Mouse (Mus musculus): Measurements from ENCODE around the gene Kdm4d. TPM values are rescaled to one million over a fixed set of nuclear protein-coding genes. Genes with fewer than 3 reads are reported as not detected.

Gene Kdm4d
- total RNA-seq (2017) = 0.61 TPM in 1 of 2 replicates, not detected in the other

DNA sequence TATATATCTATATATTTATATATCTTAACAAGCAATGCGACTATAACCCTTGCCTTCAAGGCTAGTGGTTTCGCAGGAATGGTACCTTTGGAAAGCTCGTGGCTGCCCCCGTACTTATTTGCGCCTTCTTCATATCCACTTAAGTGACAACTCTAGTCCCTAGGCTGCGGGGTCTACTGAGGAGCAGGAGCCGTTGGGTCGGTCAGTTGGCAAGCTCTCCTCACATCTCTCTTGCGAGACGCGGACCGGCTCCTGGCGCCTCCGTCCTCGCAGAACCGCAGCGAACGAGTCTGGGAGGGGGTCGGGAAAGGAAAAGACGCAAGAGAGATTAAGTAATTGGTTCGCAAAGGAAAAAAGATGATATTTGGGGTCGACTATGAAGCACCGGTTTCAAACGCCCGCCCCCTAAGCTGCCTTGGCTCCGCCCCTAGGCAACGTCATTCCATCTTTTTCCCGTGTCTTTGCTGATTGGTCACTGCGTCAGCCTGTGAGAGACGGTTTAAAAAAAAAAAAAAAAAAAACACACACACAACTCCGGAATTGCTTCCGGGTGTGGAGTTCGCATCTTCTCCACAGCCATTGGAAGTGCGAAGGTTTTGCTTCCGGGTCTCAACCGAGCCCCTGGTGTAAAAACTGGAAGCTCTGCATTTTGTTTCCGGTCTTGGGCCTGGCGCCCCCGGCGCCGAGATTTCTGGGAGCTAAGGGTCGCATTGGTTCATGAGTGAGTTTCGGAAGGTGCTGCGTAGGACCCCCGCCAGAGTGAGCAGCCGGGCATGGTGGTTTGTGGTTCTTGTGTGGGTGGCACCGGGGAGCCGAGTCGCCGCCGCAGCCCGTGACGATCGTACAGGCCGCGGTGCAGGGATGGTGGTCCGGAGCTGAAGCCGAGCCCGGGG is at the start of gene Kdm4d, which contains the start of gene Cwc15:
Kdm4d (minus strand) TSS at position 460 of the 893 bp plus-strand sequence.
Cwc15 (plus strand) TSS at position 595 of the 893 bp plus-strand sequence.
- peak; percentile 90 for ATAC-seq (ENCODE audit: extremely low read depth, insufficient number of reproducible peaks, low FRiP score, poor library complexity, severe bottlenecking)

DNA sequence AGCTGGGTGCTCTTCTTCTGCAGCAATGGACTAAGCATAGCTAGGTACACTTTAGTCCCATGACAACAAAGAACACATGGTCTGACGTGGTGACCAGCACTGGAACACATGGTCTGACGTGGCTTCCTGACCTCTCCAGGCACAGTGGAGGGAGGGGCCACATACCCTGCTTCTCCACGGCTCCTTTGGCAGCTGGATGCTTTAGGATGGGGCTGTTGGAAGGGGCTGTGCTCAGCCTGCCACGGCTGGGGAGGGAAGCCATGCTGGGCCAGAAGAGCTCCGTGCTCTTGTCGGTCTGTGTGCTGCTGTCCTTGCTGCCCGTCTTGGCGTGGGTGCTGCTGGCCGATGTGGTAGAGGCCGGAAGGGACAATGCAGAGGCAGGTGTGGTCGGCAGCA is 48.1 kb upstream of the Kdm4d start:
- no peak for ATAC-seq (ENCODE audit: extremely low read depth, insufficient number of reproducible peaks, low FRiP score, poor library complexity, severe bottlenecking)

DNA sequence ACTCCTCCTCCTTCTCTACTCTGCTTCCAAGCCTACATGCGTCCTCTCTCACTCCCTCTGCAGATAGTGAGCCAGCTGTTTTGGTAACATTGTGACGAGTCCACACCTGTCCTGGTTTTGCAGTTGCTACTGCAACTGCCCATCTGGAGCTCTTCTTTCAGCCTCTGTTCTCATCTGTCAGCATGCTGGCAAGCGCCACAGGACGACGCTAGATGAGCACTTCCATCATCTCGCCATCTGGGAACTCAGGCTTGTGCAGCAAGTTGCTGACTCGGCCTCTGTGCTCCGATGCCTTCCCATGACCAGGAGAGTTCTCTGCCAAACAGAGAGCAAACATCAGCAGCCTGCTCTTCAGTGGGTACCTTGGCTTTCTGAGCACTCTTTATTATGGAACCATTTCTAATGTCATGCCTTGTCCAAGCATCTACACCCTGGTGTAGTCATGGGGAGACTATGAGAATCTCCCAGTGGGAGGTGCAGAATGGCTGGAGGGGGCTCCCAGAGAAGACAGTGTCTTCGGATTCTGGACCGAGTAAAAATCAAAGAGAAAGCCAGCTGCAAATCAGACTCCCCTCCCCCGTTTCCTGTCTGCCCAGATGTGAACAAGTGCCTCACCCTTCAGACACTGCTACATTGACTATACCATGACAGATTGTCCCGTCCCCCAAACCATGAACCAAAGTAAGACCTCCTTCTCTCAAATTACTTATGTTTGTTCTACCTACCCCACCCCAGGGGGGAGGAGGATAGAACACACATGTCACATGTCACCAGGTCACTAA is 47.5 kb upstream of the Kdm4d start:
- no peak for ATAC-seq (ENCODE audit: extremely low read depth, insufficient number of reproducible peaks, low FRiP score, poor library complexity, severe bottlenecking)

DNA sequence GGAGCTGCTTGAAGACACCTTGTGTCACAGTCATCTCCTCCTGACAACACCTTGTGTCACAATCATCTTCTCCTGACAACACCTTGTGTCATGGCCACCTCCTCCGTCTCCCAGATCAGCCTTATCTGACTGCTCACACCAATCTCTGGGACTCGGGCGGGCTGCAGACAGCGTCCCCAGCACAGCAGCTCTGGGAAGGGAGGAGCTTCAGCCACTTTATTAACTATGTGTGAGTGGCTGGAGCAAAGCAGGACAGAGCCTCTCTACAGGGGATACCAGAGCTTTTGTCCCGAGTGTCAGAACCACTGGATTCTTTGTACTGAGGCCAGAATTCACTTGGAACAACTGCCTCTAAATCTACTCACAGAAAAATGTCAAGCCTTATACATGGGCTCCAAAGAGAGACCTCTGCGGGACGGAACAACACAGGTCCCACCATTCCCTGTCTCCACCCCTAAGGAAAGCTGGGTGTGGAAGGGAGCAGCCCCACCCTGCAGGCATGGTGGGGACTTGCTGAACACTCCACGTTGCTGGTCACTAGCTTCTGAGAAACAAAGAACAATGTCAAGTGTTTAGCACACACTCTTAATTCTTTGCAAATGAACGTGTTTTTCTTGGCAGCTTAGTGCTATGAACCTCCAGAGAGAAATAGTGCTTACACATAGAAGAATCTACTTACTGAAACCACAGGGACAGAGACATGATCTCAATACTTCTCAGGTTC is 43.9 kb upstream of the Kdm4d start:
- ATAC-seq (ENCODE audit: extremely low read depth, insufficient number of reproducible peaks, low FRiP score, poor library complexity, severe bottlenecking) = no peak

DNA sequence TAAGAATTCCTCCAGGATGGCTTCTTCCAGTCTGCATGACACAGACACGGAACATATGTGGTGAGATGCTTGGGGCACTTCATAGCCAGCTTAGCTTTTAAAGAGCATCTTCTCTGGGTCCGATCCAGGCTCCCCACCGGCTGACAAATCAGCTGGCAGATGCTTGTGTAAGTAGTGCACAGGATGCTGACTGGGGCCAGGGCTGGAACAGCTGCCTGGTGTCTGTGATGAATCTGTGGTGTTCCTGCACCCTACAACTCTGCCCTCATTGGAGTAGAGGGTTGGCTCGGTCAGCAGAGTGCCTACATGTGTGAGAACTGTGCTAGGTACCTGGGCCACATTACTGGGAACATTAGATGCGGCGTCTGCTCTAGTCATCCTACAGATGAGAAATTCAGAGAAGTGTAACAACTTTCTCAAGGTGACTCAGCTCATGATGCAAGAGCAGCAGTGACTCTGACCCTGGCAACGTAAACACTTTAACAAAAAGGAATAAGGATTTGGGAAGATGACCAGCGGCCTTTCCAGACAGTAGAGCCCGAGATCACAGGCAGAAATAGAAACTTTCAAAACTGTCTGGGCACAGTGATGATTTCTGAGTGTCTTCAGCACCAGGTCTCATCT is 34.7 kb upstream of the Kdm4d start:
- ATAC-seq (ENCODE audit: extremely low read depth, insufficient number of reproducible peaks, low FRiP score, poor library complexity, severe bottlenecking) = no peak

DNA sequence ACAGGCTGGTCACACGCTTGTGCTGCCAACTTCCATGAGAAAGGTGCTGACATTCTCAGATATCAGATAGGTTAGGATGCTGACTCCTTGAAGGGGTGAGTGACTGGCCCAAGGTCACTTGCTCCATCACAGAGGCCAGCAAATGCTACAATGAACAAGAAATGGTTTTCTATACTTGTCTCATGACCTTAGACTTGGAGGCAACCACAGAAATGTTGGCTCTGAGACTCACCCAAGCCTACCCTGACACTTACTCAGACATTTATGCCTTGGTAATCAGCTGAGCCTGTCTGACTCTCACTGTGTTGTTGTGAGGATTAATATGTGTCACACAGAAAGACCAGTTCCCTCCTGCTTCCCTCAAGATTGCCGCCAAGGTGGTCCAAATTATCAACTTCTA is 33.4 kb upstream of the Kdm4d start:
- ATAC-seq (ENCODE audit: extremely low read depth, insufficient number of reproducible peaks, low FRiP score, poor library complexity, severe bottlenecking) = no peak

DNA sequence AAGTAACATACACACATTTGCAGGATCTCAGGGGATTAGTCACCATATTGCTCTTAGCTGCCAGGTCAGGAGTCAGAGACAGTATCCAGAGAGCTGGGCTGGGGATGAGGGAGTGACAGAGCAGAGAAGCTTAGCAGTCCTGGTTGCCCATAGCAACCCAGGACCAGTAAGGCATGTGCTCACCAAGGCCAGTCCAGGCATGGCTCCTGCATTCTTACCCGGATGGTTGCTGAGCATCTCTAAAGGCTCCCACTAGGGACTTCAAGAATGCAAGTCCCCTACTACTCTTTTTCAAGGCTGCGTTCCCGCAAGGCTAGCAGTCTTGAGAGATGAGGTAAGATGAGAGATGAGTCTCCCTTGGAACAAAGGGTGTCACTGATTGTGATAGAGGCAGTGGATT is 32.0 kb upstream of the Kdm4d start:
- no peak for ATAC-seq (ENCODE audit: extremely low read depth, insufficient number of reproducible peaks, low FRiP score, poor library complexity, severe bottlenecking)

DNA sequence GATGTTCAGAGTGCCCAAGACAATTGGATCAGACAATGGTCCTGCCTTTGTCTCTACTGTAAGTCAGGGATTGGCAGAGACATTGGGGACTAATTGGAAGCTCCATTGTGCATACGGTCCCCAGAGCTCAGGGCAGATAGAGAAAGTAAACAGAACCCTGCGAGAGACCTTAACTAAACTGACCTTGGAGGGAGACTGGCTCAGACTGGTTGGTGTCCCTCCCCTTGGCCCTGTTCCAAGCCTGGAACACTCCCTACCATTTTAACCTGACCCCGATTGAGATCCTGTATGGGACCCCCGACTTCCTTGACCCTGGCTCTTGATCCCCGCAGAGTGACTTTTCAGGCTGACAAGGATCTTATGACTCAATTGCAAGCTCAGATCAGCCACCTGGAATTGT is 29.7 kb upstream of the Kdm4d start:
- ATAC-seq (ENCODE audit: extremely low read depth, insufficient number of reproducible peaks, low FRiP score, poor library complexity, severe bottlenecking) = no peak

DNA sequence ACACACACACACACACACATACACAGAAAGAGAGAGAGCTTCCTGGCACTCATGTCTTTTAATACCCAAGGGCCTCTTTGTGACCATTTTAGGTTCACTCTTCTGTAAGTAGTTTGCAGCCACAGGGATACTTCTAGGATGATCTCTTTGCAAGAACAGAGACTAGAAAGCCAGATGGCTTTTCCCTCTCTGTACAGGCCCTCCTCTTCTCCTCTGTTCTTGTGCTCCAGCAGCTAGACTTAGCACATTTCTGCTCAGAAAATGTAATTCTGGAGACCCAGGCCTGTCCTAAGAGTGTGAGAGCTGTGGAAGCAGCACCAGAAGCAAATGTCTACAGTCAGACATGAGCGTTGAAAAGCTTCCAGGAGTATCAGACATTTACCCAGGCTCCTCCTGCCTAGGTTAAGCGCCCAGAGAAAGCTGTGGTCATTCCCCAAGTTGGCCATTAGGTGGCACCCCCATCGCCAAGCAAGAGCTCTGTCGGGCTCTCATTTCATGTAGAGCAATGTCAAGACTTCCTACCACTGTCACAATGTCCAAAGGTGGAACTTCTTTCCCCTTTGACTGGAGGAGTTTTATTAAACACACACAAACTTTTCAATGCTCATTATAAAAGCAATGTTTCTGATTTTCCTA is 23.2 kb upstream of the Kdm4d start:
- peak; percentile 51; the same call in 1 of the 2 replicates for ATAC-seq (ENCODE audit: extremely low read depth, insufficient number of reproducible peaks, low FRiP score, poor library complexity, severe bottlenecking)

DNA sequence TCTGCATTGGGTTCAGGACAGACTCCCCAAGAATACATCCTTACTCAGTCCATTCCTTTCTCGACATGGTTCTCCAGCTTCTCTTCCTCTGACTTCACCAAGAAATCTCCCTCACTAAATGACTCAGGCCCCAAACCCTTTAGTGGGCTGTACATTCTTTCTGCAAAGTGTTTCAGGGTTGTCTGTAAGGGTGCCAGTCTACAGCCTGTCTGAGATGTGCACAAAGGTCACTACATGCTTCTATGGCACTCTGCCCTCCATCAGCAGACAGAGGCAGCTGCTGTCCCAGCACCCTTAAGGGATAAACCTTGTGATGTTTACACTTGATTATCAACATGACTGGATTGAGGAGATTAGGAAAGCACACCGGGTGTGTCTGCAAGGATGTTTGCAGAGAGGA is 21.4 kb upstream of the Kdm4d start:
- ATAC-seq (ENCODE audit: extremely low read depth, insufficient number of reproducible peaks, low FRiP score, poor library complexity, severe bottlenecking) = no peak

DNA sequence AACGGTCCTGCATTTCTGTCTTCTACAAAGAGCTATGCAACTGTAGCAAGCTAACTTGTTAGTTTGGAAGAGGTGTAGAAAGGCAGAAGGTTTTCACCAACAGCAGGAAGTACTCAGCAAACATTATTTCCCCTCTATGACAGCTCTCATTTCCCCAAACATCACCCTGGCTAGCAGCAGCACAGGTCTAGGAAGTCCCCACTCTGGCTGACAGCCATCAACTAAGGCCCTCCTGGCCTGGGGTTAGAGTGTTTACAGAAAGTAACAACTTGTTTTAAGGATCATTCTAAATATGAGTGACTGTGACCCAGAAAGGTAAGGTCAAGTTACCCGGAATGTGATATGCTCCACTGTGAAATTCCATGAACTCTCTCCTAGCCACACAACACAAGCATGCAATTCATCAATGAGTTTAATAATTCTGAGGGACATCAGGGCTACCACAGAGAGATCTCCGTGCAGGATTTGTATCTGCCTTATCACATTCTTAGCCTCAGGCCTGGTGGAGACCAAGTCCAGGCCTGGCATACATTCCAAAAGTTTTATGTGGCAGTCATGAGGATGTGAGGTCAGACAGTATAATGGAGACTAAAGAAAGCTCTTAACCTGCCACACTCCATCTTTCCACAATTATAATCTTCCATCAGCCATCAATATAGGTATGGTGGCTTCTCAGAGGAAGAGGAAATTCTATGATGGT is 20.8 kb upstream of the Kdm4d start:
- ATAC-seq (ENCODE audit: extremely low read depth, insufficient number of reproducible peaks, low FRiP score, poor library complexity, severe bottlenecking) = no peak

DNA sequence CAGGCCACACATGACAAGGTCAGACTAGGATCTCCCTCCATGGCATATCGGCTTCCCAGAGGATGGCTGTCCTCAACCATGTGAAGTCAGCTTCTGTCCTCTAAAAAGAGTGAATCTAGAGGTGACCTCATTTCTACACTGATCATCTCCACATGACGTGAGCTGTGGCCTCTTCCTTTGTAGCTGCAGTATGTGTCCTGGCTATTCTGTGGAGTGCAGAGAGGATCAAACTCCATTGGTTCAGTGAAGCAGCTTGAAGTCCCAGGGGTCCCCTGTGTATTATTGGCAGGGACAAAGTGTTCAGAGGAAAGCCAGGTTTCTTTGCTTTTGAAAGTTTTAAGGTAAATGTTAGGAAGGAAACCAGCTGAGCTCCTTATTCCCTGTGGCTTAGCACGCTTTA is 17.8 kb upstream of the Kdm4d start:
- no peak for ATAC-seq (ENCODE audit: extremely low read depth, insufficient number of reproducible peaks, low FRiP score, poor library complexity, severe bottlenecking)

DNA sequence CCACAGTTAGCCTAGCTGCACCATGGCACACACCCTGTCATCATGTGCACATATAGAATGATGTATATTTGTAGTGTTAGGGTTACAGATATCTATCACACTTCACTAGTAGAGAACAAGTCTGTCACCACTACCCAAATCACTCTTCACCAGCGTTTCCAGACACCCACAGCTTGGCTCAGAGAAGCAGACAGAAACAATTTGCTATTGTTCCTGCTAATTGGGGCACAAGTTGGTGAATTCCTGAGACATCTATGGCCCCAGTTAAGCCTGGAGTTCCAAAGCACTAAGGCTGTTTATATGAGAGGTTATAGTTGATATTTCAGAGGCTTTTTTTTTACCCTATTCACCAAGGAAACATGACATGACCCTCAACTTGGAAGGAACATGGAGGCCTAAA is 17.0 kb upstream of the Kdm4d start:
- ATAC-seq (ENCODE audit: extremely low read depth, insufficient number of reproducible peaks, low FRiP score, poor library complexity, severe bottlenecking) = no peak

DNA sequence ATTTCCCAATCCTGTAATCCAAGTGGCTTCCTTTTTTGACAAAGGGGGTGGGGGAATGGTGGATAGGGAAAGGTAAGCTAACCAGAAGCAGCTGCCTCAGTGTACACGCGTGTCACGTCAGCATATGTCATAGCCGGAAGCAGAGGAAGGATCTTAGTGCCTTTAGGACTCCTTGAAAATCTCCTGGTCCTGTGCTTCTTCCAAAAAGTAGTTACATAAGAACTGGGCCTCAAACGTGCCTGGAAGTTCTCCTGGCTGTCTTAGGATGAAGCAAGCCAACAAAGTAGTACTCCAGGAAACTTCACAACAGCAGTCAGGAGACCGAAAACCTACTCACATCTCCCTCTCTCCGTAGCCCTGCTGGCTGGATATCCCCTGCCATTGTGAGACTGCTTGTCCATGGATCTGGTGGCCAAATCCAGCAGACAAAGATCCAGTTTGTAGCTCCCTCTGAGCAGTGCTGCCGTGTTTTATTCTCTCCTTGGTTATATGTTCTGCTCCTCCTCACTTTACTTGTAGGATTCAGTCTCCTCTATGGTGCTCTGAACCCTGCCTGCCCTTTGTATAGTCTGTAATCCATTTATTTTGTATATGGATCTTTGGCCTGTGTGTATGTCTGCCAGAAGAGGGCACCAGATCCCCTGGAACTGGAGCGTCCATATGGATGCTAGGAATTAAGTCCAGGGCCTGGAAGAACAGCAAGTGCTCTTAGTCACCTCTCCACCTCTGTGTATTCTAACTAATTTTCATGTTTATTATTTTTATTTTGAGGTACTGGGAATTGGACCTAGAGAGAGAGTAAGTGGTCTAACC is 12.6 kb upstream of the Kdm4d start:
- no peak for ATAC-seq (ENCODE audit: extremely low read depth, insufficient number of reproducible peaks, low FRiP score, poor library complexity, severe bottlenecking)

DNA sequence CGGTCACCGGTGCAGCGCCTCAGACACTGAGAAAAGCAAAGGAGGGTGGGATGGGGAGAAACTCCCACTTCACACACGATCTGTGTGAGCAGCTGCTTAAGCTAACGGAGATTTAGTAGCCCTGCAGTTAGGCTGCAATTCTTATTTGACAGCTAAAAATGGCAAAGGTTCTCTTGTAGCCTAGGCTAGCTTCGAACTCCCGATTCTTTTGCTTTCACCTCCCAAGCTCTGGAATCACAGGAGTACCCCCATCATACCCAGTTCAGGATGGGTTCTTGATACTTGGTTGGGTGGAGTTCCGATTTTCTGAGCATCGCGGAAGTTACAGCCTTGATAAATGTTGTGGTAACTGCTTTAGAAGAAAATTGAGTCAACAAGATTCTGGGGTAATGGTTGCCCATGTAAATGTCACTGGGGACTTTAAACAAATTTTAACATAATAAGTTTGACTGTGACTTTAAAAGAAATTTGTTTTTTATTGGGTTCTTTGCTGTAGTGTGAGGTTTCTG is 688 bp upstream of the Kdm4d start:
- no peak for ATAC-seq (ENCODE audit: extremely low read depth, insufficient number of reproducible peaks, low FRiP score, poor library complexity, severe bottlenecking)

DNA sequence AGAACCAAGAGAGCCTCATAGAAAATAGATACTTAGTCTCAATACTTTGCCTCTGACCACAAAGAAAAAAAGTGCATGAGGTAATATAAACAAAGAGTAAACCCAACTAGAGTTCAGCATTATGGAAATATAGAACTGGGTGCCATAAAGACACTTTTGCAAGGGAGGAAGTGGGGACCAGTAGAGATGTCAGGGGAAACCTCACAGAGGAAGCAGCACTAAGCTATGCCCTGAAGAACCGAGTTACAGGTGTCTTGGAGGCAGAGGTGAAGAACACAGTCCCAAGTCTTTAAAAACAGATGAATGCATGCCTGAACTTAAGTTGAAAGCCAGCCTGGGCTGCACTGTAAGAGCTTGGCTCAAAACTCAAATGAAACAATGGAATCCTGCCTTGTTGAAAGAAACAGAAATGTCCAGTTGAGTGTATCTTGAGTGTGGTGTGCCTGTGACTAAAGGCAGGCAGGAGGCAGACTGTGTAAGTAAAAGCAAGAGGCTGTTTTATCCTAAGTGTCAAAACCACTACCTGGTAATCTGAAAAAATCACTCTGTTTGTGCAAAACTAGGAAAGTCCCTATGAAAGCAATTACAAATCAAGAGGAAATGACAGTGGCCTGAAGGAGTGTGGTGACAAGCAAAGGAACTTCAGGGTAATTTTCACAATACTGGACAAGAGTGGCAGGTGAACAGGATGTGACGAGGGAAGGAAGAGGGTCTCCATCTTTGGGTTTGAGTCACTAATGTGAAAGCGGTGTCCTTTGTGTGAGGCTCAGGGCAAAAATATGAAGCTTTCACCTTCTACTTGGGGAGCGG is 1.2 kb downstream of the Kdm4d start:
- ATAC-seq (ENCODE audit: extremely low read depth, insufficient number of reproducible peaks, low FRiP score, poor library complexity, severe bottlenecking) = peak; percentile 23; the same call in 1 of the 2 replicates
